Mouse (Mus musculus) neutrophil, adult 5-6 weeks (primary cell): ENCODE measurements around the gene Exosc5. TPM values are rescaled to one million over a fixed set of nuclear protein-coding genes. Genes with fewer than 3 reads are reported as not detected.

Experiments used
- ATAC-seq: fragments of 151-379, 151-347 bp; 2 replicates; pipeline ENCODE4 v1.8.0; 2017; ENCODE audit warnings: mild to moderate bottlenecking, moderate TSS enrichment; ENCODE audit not compliant: insufficient number of reproducible peaks, poor library complexity, low FRiP score, severe bottlenecking; ENCODE audit errors: extremely low read depth
- total RNA-seq: library from RNA; stranded (forward); fragments of 200-1000 nt; gene quantifications from 2 replicates; pipeline ENCODE4 v1.2.3, GENCODE M21; 2017

Exosc5 gene
- total RNA-seq, 1 experiment from 2014 or later = 33.1 TPM

GRCm38 (mm10) chr7:25699851-25700250 lies 40.9 kb downstream of the Exosc5 start:
- no peak for ATAC-seq

GRCm38 (mm10) chr7:25700732-25701131 lies 41.8 kb downstream of the Exosc5 start:
- peak; percentile 50; the same call in 1 of the 2 replicates for ATAC-seq

- no peak for ATAC-seq
Observed at GRCm38 (mm10) chr7:25702350-25702749, 43.4 kb downstream of the Exosc5 start.

- ATAC-seq = no peak
Observed at GRCm38 (mm10) chr7:25703793-25704494, 45.0 kb downstream of the Exosc5 start.

GRCm38 (mm10) chr7:25704716-25705364 lies 45.9 kb downstream of the Exosc5 start:
- ATAC-seq = no peak

GRCm38 (mm10) chr7:25705801-25706251 lies 46.9 kb downstream of the Exosc5 start:
- ATAC-seq = no peak

GRCm38 (mm10) chr7:25706578-25707170 lies 47.7 kb downstream of the Exosc5 start:
- peak; percentile 21; the same call in 1 of the 2 replicates for ATAC-seq

GRCm38 (mm10) chr7:25707581-25708292 lies 48.8 kb downstream of the Exosc5 start:
- ATAC-seq = peak; percentile 70

- no peak for ATAC-seq
Observed at GRCm38 (mm10) chr7:25709961-25710360, 51.0 kb downstream of the Exosc5 start.

- ATAC-seq = no peak
Observed at GRCm38 (mm10) chr7:25710519-25711130, 51.7 kb downstream of the Exosc5 start.

- no peak for ATAC-seq
Observed at GRCm38 (mm10) chr7:25711165-25711564, 52.2 kb downstream of the Exosc5 start.

GRCm38 (mm10) chr7:25711731-25712197 lies 52.8 kb downstream of the Exosc5 start:
- no peak for ATAC-seq

GRCm38 (mm10) chr7:25712801-25713200 lies 53.8 kb downstream of the Exosc5 start:
- no peak for ATAC-seq

GRCm38 (mm10) chr7:25714581-25714980 lies 55.6 kb downstream of the Exosc5 start:
- no peak for ATAC-seq

GRCm38 (mm10) chr7:25715731-25716271 lies 56.8 kb downstream of the Exosc5 start:
- ATAC-seq = no peak

GRCm38 (mm10) chr7:25717478-25717877 lies 58.5 kb downstream of the Exosc5 start:
- ATAC-seq = no peak

GRCm38 (mm10) chr7:25718788-25719417 lies 59.9 kb downstream of the Exosc5 start, which contains the start of gene Ccdc97:
Gene Ccdc97 (minus strand): TSS chr7:25719088.
- peak; percentile 87 for ATAC-seq
